Mouse (Mus musculus): ENCODE results near the gene Trim50.

DNA sequence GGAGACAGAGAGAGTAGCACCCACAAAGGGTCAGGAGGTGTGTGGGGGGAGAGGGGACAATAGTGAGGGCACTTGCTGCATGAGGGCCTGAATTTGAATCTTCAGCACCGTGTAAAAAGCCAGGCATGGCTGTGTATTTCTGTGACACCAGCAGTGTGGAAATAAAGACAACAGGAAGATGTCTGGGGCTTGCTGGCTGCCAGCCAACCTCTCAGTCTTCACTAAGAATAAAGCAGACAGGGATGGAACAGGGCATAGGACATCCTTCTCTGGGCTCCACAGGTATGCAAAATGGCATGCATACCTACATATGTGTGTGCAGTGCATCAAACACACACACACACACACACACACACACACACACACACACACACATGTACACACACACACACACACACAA lies 3.0 kb downstream of the Trim50 start:
- no peak for TF ChIP-seq CTCF (IDR thresholded peaks at IDR 0.05; ENCODE audit: low read depth, low read length)
- TF ChIP-seq POLR2A (IDR thresholded peaks at IDR 0.05; ENCODE audit: extremely low read depth, insufficient read depth, low read length), result no peak
